Mouse (Mus musculus): ENCODE results near the gene Rdh12.

The Rdh12 gene

GRCm38 (mm10) chr12:79253294-79254053, 44.8 kb downstream of the Rdh12 start:
- no peak for DNase-seq (ENCODE audit: low read depth, low spot score)

GRCm38 (mm10) chr12:79254975-79255374, 46.3 kb downstream of the Rdh12 start:
- no peak for DNase-seq (ENCODE audit: low read depth, low spot score)

- DNase-seq (ENCODE audit: low read depth, low spot score): no peak
These were observed 51.4 kb downstream of the Rdh12 start for GRCm38 (mm10) chr12:79260154-79260553.

GRCm38 (mm10) chr12:79261035-79261434, 52.3 kb downstream of the Rdh12 start:
- DNase-seq (ENCODE audit: low read depth, low spot score): peak; percentile 17
